Mouse (Mus musculus): ENCODE results near the gene Tead2.
A peak's percentile ranks its signal among the peaks of the same experiment; 100 is the strongest.
"Not testable (repeated sequence)": the region's sequence is repeated elsewhere in the genome, so short reads cannot be mapped to it uniquely, and the experiment has no call there.

Gene Tead2

GRCm38 (mm10) chr7:45229046-45229445 lies 13.5 kb downstream of the Tead2 start:
- DNase-seq (ENCODE audit: low spot score): no peak

DNA sequence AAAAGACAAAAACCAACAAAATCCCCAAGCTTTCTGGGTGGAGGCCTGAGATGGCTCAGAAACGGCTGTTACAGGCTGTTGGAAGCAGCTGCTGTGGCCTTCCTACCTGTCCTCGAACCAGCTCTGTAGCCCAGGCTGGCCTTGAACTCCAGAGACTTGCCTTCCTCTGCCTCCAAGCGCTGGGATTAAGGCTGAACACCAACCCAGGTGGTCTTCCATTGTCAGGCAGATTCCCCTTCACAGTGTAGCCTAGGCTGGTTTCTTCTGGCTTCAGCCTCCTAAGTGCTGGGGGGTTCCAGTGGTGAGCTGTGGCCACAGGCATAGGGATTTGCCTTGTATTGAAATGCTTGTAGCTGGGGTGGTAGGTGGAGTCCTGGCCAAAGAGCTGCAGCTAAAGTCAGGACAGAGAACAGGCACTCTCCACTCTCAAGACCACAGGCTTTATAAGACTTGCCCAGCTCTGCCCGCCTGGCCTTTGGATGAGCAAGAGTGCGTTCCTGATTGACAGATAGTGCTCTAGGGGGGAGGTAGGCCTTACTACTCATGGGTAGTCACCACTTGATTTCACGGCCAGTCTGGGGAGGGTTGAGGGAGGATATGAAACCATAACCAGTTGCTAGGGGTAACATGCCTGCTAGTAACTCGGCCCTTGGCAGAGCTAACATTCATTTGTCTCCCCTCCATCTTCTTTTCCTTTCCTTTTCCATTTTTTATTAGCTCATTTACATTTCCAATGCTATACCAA lies 14.1 kb downstream of the Tead2 start:
- DNase-seq (ENCODE audit: low spot score): no peak

DNA sequence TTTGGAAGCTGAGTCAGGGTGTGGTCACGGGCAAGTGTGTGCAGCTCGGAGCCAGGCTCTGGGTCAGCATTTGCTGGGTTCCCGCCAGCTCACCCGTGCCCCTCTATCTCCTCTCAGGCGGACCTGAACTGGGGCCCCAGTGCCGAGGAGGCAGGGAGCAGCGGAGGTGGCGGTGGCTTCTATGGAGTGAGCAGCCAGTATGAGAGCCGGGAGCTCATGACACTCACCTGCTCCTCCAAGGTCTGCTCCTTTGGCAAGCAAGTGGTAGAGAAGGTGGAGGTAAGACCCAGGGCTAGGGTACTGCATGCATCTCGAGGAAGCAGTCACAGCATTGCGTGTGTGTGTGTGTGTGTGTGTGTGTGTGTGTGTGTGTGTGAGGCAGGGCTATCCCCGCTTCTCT lies 15.6 kb downstream of the Tead2 start:
- DNase-seq (ENCODE audit: low spot score): no peak

DNA sequence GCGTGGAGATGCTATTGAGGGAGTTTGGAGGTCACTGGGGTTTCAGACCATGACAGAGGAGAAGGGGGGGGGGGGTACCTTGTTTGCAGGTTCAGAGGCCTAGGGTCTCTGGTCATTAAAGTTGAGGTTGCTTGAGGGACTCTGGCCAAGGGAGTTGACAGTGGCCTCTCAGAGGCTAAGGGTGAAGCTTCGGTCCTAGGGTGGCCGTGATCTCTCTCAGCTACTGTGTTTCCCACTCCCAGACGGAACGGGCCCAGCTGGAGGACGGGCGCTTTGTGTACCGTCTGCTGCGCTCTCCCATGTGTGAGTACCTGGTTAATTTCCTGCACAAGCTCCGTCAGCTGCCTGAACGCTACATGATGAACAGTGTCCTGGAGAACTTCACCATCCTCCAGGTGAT lies 16.4 kb downstream of the Tead2 start:
- no peak for DNase-seq (ENCODE audit: low spot score)

- DNase-seq (ENCODE audit: low spot score): no peak
Observed at GRCm38 (mm10) chr7:45232716-45233465, 17.3 kb downstream of the Tead2 start.

DNA sequence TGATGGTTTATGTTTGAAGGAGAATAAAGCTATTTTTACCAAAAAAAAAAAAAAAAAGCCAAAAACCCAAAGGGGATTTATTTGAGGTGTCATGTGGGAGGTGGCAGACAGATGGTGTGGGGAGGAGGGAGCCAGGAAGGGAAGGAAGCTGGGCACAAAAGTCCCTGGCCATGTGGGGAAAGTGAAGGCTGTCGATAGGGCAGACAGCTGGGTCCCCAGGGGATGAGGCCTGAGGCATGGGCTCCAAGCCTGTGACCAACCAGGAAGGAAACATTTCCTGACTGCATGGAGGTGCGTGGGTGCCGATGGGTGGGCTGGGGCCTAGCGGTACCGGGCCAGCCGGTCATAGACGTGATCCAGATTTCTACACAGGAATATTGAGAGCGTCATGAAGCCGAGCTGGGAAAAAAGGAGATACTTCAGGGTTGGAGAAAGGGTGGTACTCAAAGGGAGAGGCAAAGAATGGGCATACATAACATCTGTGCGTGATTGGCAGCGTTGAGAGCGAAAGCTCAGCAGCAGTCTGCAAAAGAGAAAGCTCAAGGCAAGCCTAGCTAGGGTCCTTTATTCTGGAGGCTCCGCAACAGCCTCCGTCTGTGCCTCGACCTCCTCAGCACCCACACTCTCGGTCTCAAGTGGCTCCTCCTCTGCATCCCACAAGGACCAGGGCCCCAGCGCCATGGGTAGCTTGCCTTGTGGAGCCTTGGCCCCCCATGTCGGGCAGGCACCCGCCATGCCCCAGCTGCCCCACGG lies 18.2 kb downstream of the Tead2 start:
- DNase-seq (ENCODE audit: low spot score): no peak

GRCm38 (mm10) chr7:45234333-45234841 lies 18.8 kb downstream of the Tead2 start:
- DNase-seq (ENCODE audit: low spot score): no peak

GRCm38 (mm10) chr7:45234922-45235571 lies 19.5 kb downstream of the Tead2 start:
- DNase-seq (ENCODE audit: low spot score): no peak

DNA sequence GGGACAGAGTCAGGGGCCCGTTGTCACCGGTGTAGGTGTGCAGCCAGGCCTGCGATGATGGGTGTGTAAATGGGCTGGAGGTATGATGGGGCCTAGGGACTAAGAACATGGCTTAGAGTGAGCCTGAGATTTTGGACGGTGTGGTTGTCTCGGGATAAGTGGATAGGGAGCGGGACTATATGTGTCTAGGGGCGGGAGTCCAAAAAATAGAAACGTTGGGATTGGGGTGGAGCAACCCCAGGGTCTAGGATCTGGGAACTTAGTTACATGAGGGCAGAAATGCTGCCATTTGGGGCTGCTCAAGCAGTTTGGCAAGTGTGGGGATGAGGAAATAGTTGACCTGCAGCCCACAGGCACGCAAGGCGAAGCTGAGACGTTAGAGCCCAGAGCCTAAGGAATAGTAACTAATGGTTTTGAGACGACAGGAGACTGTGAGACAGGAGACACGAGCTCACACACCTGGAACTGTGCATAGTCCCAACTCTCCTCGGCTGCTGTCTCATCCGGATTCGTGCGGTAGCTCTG lies 20.2 kb downstream of the Tead2 start:
- no peak for DNase-seq (ENCODE audit: low spot score)

GRCm38 (mm10) chr7:45237747-45238699 lies 22.5 kb downstream of the Tead2 start:
- DNase-seq (ENCODE audit: low spot score): peak; percentile 4

GRCm38 (mm10) chr7:45238723-45239496 lies 23.4 kb downstream of the Tead2 start, which contains the start of gene Cd37:
Gene Cd37 (minus strand): TSS chr7:45239115.
- no peak for DNase-seq (ENCODE audit: low spot score)

- no peak for DNase-seq (ENCODE audit: low spot score)
Observed at GRCm38 (mm10) chr7:45240109-45240508, 24.6 kb downstream of the Tead2 start.

- DNase-seq (ENCODE audit: low spot score): peak; percentile 84
Observed at GRCm38 (mm10) chr7:45240633-45241388, 25.3 kb downstream of the Tead2 start, which contains the start of gene Slc6a16. Gene Slc6a16 (plus strand): TSS chr7:45241085.

DNA sequence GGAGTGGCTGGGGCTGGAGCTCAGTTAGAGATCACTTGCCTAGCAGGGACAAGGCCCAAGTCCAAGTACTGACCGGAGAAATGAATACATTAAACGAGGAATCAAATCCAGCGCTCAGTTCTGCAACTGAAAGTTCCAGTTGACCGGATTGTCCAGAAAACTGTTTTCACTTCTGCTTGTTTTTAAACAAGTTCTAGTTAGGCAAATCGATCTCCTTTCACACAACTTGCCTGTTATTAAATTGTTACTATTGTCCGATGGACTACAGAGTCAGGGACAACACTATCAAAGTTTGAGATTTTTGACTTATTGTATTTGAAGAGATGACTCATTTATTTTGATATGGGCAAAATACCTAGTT lies 25.8 kb downstream of the Tead2 start:
- no peak for DNase-seq (ENCODE audit: low spot score)

- DNase-seq (ENCODE audit: low spot score): no peak
Observed at GRCm38 (mm10) chr7:45247666-45248065, 32.1 kb downstream of the Tead2 start.

- no peak for DNase-seq (ENCODE audit: low spot score)
Observed at GRCm38 (mm10) chr7:45253806-45254205, 38.3 kb downstream of the Tead2 start.

DNA sequence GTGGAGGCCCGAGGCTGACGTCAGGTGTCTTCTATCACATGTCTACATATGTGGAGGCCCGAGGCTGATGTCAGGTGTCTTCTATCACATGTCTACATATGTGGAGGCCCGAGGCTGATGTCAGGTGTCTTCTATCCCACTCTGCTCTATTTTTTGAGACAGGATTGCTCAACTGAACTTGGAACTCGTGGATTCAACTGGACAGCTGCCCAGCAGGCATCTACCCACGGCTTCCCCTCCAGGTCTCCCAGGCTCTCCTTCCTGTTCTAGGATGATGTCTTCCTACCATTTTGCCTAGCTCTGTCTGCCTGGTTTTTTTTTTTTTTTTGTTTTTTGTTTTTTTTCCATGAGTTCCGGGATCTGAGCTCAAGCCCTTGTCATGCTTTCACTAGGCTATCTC lies 40.3 kb downstream of the Tead2 start:
- DNase-seq (ENCODE audit: low spot score): not testable (repeated sequence)

DNA sequence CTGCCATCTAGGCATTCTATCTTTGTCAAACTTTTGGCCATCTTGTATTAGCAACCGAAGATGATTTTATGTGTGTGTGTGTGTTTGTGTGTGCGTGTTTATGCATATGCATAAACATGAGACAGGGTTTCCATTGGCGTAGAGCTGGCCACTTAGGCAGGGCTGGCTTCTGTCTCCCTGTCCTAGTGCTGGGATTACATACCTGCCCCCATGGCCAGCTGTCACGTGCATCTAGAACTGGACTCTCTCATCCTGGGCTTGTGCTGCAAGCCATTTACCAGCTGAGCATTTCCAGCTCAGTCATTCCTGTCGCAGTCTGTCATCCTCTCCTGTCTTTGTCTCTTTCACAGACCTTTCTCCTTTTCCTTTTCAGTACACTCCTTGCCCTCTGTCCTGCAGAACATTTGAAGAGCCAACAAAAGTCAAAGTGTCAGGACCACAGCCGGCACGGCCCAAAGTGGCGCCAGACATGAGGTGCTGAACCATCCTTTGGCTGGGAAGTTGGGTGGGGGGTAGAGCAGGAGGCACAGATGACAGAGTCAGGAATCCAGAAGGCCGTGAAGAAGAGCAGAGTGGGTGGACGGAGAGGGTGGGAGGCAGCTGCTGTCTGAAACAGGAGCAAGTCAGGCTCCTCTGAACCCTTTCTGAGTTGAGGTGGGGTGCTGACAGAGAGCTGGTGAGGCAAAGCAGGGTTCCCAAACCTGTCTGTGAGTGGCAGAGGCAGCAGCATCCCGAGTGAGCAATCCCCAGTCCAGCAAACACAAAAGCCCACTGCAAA lies 41.7 kb downstream of the Tead2 start:
- peak; percentile 4 for DNase-seq (ENCODE audit: low spot score)
